Mouse (Mus musculus): Measurements from ENCODE around the gene Parp16.
A peak's percentile ranks its signal among the peaks of the same experiment; 100 is the strongest.

DNA sequence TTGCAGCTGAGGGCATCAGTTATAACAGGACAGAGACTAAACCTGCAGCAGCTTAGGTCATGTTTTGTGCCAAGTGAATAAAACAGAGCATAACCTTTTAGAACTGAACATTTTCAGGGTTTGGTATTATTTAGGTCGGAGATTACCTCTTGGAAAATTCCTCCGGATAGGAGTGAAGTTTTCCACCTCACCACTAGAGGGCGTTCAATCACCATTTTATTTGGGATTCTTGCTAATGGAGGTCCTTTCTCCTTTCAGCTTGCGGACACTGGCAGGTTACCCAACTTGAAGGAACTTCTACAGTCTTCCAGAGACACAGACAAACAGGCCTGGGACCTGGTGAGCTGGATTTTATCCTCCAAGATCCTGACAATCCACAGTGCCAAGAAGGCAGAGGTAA lies 30.6 kb downstream of the Parp16 start:
- TF ChIP-seq CTCF (IDR thresholded peaks at IDR 0.05; ENCODE audit: insufficient read depth, low read depth, low read length) (peak; percentile 12; the same call in 1 of the 2 replicates), POLR2A (IDR thresholded peaks at IDR 0.05; ENCODE audit: insufficient read depth, low read depth, low read length) (no peak)

Measured in olfactory bulb, adult 2 months (tissue).